Mouse (Mus musculus) neural tube, postnatal 0 days (tissue): ENCODE data around the gene Slc1a5. TPM values are rescaled to one million over a fixed set of nuclear protein-coding genes. Genes with fewer than 3 reads are reported as not detected.

Source experiments
- polyA plus RNA-seq: library from polyadenylated mRNA; unstranded; fragments of >200 nt; fragmentation: Nextera tagmentation; extraction: Ambion mirVana; gene quantifications from 2 replicates; pipeline ENCODE4 v1.2.1, GENCODE M21; 2015

Slc1a5 gene
- 8.7 and 10.1 TPM in 2 replicates for polyA plus RNA-seq

DNA sequence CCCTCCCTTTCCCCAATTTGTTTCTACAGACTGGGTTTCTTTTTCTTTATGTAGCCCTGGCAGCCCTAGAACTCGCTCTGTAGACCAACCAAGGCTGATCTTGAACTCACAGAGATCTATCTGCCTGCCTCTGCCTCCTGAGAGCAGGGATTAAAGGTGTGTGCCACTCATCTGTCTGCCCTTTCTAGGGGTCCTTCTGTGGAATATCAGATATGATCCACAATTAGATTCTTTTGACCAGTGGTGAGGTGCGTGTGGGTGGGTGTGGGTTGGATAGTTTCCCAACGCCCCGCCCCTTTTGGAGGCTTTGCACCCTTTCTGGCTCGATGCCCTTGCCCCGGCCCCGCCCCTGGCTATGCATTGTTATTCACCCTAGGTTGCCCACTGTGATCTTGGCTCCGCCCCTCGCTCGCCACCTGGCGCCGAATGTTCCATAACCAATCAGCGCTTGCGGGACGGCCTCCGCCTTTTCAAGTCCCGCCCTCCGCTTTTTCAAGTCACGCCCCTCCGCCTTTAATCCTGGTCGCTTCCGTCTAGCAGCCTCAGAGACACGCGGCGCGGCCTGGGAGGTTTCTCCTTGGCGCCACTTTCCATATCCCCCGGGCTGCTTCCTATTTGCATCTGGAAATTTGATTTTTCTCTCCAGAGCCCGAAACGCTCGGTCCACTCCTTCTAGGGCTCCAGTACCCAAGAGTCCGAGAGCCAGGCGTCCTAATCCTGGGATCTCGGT, at the start of gene Slc1a5:
TSS of gene Slc1a5 (plus strand) at position 516 of the 730 bp plus-strand sequence.

DNA sequence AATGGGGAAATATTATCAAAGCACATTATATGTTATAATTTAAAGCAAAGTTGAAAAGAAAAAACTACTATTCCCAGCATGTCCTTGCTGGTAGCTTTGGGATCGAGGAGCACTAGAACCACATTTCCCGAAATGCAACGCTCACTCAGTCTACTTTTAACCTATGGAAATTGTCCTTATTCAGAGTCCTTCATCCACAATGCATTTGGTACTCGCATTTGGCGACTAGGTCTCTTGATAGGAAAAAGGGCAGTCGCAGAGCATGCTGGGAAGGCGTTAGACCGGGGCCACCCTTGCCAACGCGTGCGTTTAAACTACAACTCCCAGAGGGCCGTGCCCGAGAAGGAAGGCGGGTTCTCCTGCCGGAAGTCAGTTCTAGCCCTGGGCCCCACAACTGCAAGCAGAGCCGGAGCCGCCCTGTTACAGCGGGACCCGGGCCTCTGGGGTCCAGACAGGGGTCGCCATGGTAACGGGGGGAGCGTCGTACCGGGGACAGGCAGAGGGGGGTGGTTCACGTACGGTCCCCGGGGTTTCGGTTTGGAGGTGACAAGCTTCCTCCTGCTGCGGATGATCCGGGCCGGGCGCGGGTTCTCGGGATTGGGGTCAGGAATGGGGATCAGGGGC, 43.0 kb upstream of the Slc1a5 start, which contains the start of gene Ap2s1:
TSS of gene Ap2s1 (plus strand) at position 338 of the 624 bp plus-strand sequence.

DNA sequence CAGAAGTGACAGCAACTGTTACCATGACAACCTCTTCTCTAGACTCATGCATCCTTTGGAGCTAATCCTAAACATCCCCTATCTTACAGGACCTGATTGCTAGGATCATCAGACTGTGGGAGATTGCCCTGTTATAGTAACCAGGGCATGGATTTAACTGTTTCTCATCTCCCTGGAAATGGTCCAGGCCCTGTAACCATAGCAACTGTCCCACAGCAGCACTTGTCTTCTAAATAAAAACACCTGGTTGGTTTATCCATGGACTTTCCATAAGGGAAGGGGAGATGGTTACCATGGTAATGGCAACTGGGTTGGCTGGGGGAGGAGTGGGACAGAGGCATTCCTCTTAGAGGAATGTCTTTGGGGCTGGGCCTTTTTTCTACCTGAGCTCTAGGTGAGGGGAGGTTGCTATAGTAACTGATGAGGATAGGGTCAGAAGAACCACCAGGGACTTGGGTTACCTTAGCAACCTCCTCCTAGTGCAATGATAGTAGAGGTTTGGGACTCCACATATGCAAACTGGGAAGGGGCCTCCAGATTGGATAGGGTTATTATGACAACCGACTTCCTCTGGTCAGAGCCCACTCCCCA, 34.3 kb downstream of the Slc1a5 start, which contains the start of gene Strn4:
TSS of gene Strn4 (plus strand) at position 539 of the 591 bp plus-strand sequence.

DNA sequence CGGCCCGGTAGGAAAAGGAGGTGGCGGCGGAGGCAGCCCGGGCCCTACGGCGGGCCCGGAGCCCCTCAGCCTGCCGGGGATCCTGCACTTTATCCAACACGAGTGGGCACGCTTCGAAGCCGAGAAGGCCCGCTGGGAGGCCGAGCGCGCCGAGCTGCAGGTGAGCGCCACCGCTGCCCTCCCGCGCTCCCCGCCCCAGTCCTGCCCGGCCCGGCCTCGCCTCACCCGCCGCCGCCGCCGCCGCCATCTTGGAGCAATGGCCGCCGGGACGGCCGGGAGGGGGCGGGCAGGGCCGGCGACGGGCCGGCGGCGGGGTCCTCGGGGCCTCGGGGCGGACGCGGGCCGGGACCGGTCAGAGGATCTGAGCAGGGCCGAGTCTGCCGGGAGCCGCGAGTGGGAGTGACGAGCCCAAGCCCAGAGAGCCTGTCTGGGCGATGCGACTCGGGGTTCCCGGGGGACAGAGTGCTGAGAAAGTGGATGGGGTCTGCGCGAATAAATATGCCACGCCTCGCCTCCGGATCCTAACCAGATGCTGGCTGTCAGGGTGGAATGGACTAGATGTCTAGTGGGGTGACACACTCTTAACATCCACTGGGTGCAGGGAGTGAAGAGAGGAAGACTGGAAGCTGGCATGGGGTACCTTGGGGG, 35.5 kb downstream of the Slc1a5 start, which contains the start of gene Fkrp:
TSS of gene Fkrp (minus strand) at position 258 of the 648 bp plus-strand sequence.

DNA sequence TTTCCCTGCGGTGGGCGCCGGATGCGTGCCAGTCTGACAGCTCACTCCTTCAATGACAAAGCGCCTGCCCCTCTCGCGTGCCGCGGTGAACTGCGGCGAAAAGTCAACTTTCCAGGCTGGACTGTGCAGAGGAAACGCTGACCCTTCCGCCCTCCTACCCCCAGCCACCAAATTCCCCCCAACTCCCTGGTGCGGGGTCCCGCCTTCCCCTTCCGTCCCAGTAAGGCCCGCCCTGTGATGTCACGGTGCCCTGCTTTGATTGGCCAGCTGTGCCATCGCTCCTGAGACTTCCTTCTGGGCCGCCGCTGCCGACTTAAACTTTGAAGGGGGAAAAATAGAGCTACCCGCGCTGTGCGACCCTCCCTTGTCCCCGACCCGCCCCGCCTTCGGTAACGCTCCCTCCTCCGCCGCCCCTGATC, 61.5 kb downstream of the Slc1a5 start, which contains the start of gene Prkd2:
TSS of gene Prkd2 (plus strand) at position 258 of the 419 bp plus-strand sequence.

Other genes starting within 250 kb of the Slc1a5 start
- gene Arhgap35, start 166.3 kb upstream of the Slc1a5 start, polyA plus RNA-seq = 23.5 and 25.8 TPM in 2 replicates
- gene Ceacam15, start 105.6 kb upstream of the Slc1a5 start, polyA plus RNA-seq = 0.25 TPM in 1 of 2 replicates, not detected in the other
- gene Ceacam9, start 59.4 kb upstream of the Slc1a5 start, polyA plus RNA-seq = 0.33 and 0.57 TPM in 2 replicates
- gene Ap2s1, start 42.9 kb upstream of the Slc1a5 start, polyA plus RNA-seq = 513 and 574 TPM in 2 replicates
- 121 and 149 TPM in 2 replicates for gene Strn4, start 34.5 kb downstream of the Slc1a5 start, polyA plus RNA-seq
- gene Fkrp, start 35.4 kb downstream of the Slc1a5 start, polyA plus RNA-seq = 43.6 and 49.7 TPM in 2 replicates
- 5.4 and 6.6 TPM in 2 replicates for gene Prkd2, start 61.6 kb downstream of the Slc1a5 start, polyA plus RNA-seq
- gene Dact3, start 94.0 kb downstream of the Slc1a5 start, polyA plus RNA-seq = 11.2 and 15.7 TPM in 2 replicates
- 1.5 and 1.8 TPM in 2 replicates for gene Gng8, start 110.4 kb downstream of the Slc1a5 start, polyA plus RNA-seq
- 0.37 TPM in 1 of 2 replicates, not detected in the other for gene Ptgir, start 125.2 kb downstream of the Slc1a5 start, polyA plus RNA-seq
- gene Calm3, start 142.8 kb downstream of the Slc1a5 start, polyA plus RNA-seq = 389 and 426 TPM in 2 replicates
- gene Pnmal2, start 163.3 kb downstream of the Slc1a5 start, polyA plus RNA-seq = 148 and 154 TPM in 2 replicates
- gene Pnmal1, start 178.3 kb downstream of the Slc1a5 start, polyA plus RNA-seq = 40.6 and 46.3 TPM in 2 replicates
- 10.7 and 12.8 TPM in 2 replicates for gene Gm42372, start 201.7 kb downstream of the Slc1a5 start, polyA plus RNA-seq
- 2.6 and 3.3 TPM in 2 replicates for gene Ccdc8, start 211.4 kb downstream of the Slc1a5 start, polyA plus RNA-seq
- gene Ppp5c, start 246.6 kb downstream of the Slc1a5 start, polyA plus RNA-seq = 126 and 135 TPM in 2 replicates